Mouse (Mus musculus) intestine, embryonic 15.5 days (tissue): Measurements from ENCODE around the gene Nsun4. TPM values are rescaled to one million over a fixed set of nuclear protein-coding genes. Genes with fewer than 3 reads are reported as not detected.
A peak's percentile ranks its signal among the peaks of the same experiment; 100 is the strongest.

Experiments
- ATAC-seq: fragments of 200-750 bp; cut with Nextera tagmentation; 2 replicates; pipeline ENCODE4 v1.8.0; 2017; ENCODE audit warnings: moderate TSS enrichment, moderate library complexity
- H3K27ac ChIP-seq: fragments of 300-500 bp; sonication (generic); 2 replicates; pipeline ENCODE4 v1.5.1; 2015; ENCODE audit warnings: mild to moderate bottlenecking, inconsistent platforms
- H3K27me3 ChIP-seq: fragments of 300-500 bp; sonication (generic); replicated peaks from 2 replicates; pipeline ENCODE4 v1.6.1; 2015; ENCODE audit warnings: inconsistent platforms
- H3K36me3 ChIP-seq: fragments of 300-500 bp; sonication (generic); 2 replicates; pipeline ENCODE4 v1.6.1; 2015; ENCODE audit warnings: inconsistent platforms
- H3K4me1 ChIP-seq: fragments of 300-500 bp; sonication (generic); replicated peaks from 2 replicates; pipeline ENCODE4 v1.6.1; 2015; ENCODE audit warnings: inconsistent platforms
- H3K4me2 ChIP-seq: fragments of 300-500 bp; sonication (generic); replicated peaks from 2 replicates; pipeline ENCODE4 v1.6.1; 2015; ENCODE audit warnings: mild to moderate bottlenecking, inconsistent platforms
- H3K4me3 ChIP-seq: fragments of 300-500 bp; sonication (generic); replicated peaks from 2 replicates; pipeline ENCODE4 v1.5.1; 2015; ENCODE audit warnings: inconsistent platforms
- H3K9ac ChIP-seq: fragments of 300-500 bp; sonication (generic); 2 replicates; pipeline ENCODE4 v1.6.1; 2015; ENCODE audit warnings: inconsistent platforms
- H3K9me3 ChIP-seq: fragments of 300-500 bp; sonication (generic); 2 replicates; pipeline ENCODE4 v1.6.1; 2016; ENCODE audit warnings: inconsistent platforms
- WGBS: fragments of 180-500 bp; shearing (Covaris S2); methylation state at CpG from one replicate; pipeline ENCODE4 v1.1.7; 2015; 5-methylcytosine and 5-hydroxymethylcytosine counted together
- polyA plus RNA-seq: library from polyadenylated mRNA; unstranded; fragments of >200 nt; fragmentation: Nextera tagmentation; extraction: Ambion mirVana; gene quantifications from 2 replicates; pipeline ENCODE4 v1.2.1, GENCODE M21; 2015

The Nsun4 gene
- polyA plus RNA-seq, 1 experiment from 2014 or later, result 30.1 TPM

GRCm38 (mm10) chr4:116033374-116033773 is 20.3 kb downstream of the Nsun4 start:
- H3K9me3 ChIP-seq, result no peaks in the 10 kb centered on the region
- H3K4me3 ChIP-seq, result no peak overlapping the region
- no peak for ATAC-seq
- H3K27me3 ChIP-seq, result no peaks in the 10 kb centered on the region
- no peak overlapping the region for H3K27ac ChIP-seq
- no peaks in the 10 kb centered on the region for H3K4me1 ChIP-seq
- H3K36me3 ChIP-seq, result peaks cover 11% of the 10 kb centered on the region
- 88% methylated on average over 5 of the region's 5 CpGs for WGBS
- no peak overlapping the region for H3K4me2 ChIP-seq
- no peak overlapping the region for H3K9ac ChIP-seq

- Histone ChIP-seq H3K27ac (no peak overlapping the region), H3K4me3 (no peak overlapping the region), H3K4me2 (no peak overlapping the region), H3K9me3 (no peaks in the 10 kb centered on the region), H3K4me1 (no peaks in the 10 kb centered on the region), H3K36me3 (peaks cover 11% of the 10 kb centered on the region), H3K9ac (no peak overlapping the region), H3K27me3 (no peaks in the 10 kb centered on the region)
- ATAC-seq, result no peak
- WGBS, result 89% methylated on average over 9 of the region's 9 CpGs
These were observed 20.8 kb downstream of the Nsun4 start for GRCm38 (mm10) chr4:116032906-116033305.

GRCm38 (mm10) chr4:116017902-116018746 is 35.6 kb downstream of the Nsun4 start, which contains the start of gene Faah:
Faah (minus strand) TSS chr4:116017926.
- no peaks in the 10 kb centered on the region for H3K9me3 ChIP-seq
- H3K4me3 ChIP-seq, result peak within 1 kb of the TSS; percentile 61
- no peaks in the 10 kb centered on the region for H3K36me3 ChIP-seq
- peak; percentile 48 for ATAC-seq
- peaks cover 17% of the 10 kb centered on the region for H3K27me3 ChIP-seq
- H3K4me1 ChIP-seq, result peaks cover 6% of the 10 kb centered on the region; the same call in 1 of the 2 replicates
- H3K4me2 ChIP-seq, result peak within 1 kb of the TSS; percentile 96
- H3K9ac ChIP-seq, result peak within 1 kb of the TSS; percentile 67
- peak within 1 kb of the TSS; percentile 76 for H3K27ac ChIP-seq
- WGBS, result 8% methylated on average over 18 of the region's 18 CpGs

DNA sequence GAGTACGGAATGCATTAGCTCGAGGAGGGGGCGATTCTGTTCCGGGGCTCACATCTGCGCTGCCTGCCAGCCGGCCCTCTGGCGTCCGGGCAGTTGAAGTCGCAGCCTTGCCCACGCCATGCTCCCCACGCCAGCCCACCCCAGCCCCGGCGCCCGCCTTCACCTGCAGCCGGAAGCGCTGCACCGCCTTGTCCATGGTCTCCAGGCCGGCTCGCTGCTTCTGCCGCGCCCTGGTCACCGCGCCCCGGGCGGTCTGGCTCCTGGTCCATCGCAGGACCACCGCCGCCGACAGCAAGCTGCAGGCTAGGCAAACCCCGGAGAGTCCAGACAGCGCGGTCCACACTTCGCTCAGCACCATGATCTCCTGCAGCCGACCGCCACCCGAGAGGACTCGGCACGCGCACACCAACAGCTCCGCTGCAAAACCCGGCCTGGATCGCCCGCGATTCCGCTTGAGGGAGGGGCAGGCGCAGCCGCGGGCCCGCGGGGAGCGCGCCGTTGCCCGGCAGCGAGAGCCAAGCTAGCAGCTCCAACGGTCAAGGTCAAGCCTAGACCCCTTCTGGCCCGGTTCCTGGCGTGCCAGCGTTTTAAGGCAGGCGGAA is 36.3 kb downstream of the Nsun4 start:
- ATAC-seq, result peak; percentile 80
- Histone ChIP-seq H3K27ac (peak overlapping the region; percentile 76), H3K27me3 (peaks cover 17% of the 10 kb centered on the region)

DNA sequence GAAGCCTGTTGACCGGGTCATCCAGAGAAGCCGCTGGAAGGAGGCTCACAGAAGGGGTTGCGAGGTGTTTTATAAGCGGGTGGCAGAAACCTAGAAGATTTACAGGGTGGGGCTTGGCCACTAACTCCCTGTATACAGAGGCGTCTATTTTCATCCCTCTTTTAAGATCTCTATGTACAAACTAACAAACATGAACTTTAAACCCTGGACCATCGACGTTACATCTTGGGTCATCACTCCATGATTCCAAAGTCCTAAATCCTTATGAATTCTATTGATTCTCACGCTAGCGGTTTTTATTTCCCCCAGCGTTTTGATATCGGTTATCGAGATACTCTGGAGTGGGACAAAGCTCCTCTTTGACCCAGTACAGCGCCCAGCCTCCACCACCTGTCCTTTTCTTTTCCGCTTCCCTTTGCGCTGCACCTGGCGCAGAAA is 36.8 kb downstream of the Nsun4 start:
- peak; percentile 37 for ATAC-seq
- Histone ChIP-seq H3K4me1 (peaks cover 8% of the 10 kb centered on the region; the same call in 1 of the 2 replicates), H3K27ac (peak overlapping the region; percentile 76), H3K9ac (peak overlapping the region; percentile 67), H3K9me3 (no peaks in the 10 kb centered on the region), H3K4me2 (peak overlapping the region; percentile 96), H3K4me3 (peak overlapping the region; percentile 61), H3K36me3 (no peaks in the 10 kb centered on the region), H3K27me3 (peaks cover 17% of the 10 kb centered on the region)
- WGBS, result 6% methylated on average over 16 of the region's 16 CpGs

More for the DNA sequence above, 36.3 kb downstream of the Nsun4 start:
- peaks cover 8% of the 10 kb centered on the region; the same call in 1 of the 2 replicates for H3K4me1 ChIP-seq
- peak overlapping the region; percentile 67 for H3K9ac ChIP-seq
- WGBS, result under 1% methylated on average over 60 of the region's 60 CpGs
- H3K9me3 ChIP-seq, result no peaks in the 10 kb centered on the region
- peak overlapping the region; percentile 96 for H3K4me2 ChIP-seq
- no peaks in the 10 kb centered on the region for H3K36me3 ChIP-seq
- peak overlapping the region; percentile 61 for H3K4me3 ChIP-seq

- peaks cover 8% of the 10 kb centered on the region; the same call in 1 of the 2 replicates for H3K4me1 ChIP-seq
- no peak overlapping the region for H3K27ac ChIP-seq
- no peak for ATAC-seq
- no peak overlapping the region for H3K9ac ChIP-seq
- no peaks in the 10 kb centered on the region for H3K36me3 ChIP-seq
- WGBS, result 42% methylated on average over 3 of the region's 3 CpGs
- H3K4me2 ChIP-seq, result peak overlapping the region; percentile 96
- peak overlapping the region; percentile 61 for H3K4me3 ChIP-seq
- no peaks in the 10 kb centered on the region for H3K9me3 ChIP-seq
- H3K27me3 ChIP-seq, result peaks cover 17% of the 10 kb centered on the region
These were observed 37.3 kb downstream of the Nsun4 start for GRCm38 (mm10) chr4:116016396-116016795.

DNA sequence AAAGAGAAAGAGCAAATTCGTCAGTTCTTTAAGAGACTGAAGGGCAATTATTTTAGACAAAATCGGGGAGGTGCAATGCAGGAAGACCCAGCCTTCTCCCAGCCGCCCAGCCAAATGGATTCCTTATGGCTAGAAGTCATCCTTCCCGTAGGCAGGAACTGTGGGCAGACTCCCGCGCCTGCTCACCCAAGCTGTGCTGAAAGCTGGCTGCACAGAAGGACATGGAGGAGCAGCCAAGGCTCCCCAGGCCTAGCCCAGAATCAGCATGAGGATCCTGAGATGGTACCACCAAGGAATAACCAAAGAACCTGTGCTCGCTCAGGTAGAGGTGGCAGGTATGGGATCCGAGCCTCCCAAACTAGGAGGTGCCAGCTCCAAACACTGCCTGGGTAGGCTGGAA is 37.7 kb downstream of the Nsun4 start:
- Histone ChIP-seq H3K36me3 (no peaks in the 10 kb centered on the region), H3K4me1 (peaks cover 8% of the 10 kb centered on the region; the same call in 1 of the 2 replicates), H3K4me2 (peak overlapping the region; percentile 96), H3K27ac (no peak overlapping the region), H3K9ac (no peak overlapping the region), H3K9me3 (no peaks in the 10 kb centered on the region), H3K4me3 (peak overlapping the region; percentile 61), H3K27me3 (peaks cover 17% of the 10 kb centered on the region)
- 67% methylated on average over 8 of the region's 8 CpGs for WGBS
- no peak for ATAC-seq

DNA sequence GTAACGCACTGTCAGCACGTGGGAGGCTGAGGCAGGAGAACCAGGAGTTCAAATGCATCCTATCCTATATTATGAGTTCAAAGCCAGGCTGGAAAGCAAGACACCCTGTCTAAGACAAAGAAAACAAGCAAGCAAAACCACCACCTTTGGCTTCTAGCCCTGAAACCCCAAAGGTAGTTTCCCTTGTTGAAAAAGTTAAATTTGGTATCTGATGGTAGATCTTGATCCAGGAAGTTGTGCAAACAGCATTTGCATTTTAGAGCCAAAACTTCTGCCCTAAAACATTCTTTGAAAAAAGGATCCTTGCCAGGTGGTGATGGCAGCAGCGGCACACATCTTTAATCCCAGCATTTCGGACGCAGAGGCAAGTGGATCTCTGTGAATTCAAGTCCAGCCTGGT is 38.2 kb downstream of the Nsun4 start:
- Histone ChIP-seq H3K9me3 (no peaks in the 10 kb centered on the region), H3K9ac (no peak overlapping the region), H3K27me3 (peaks cover 17% of the 10 kb centered on the region), H3K36me3 (no peaks in the 10 kb centered on the region), H3K4me1 (peaks cover 8% of the 10 kb centered on the region; the same call in 1 of the 2 replicates), H3K4me2 (peak overlapping the region; percentile 96; the same call in 1 of the 2 replicates), H3K27ac (no peak overlapping the region), H3K4me3 (no peak overlapping the region)
- 82% methylated on average over 5 of the region's 5 CpGs for WGBS
- no peak for ATAC-seq

DNA sequence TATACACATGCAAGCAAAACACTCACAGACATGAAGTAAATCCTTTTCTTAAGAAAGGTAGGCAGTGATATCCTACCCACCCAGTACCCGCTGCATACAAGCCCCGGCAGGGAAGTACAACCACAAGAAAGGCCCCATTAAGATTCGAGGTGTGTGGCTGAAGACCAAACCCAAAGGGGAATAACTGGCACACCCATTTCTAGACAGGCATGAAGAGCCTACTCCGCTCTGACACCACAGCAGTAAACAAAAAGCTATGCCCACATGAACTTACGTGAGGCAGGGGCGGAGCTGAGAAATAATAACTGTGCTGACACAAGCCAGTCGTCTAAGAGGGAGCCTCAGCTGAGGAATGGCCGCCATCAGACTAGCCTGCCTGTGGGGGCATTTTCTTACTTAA is 43.5 kb downstream of the Nsun4 start:
- ATAC-seq, result no peak
- WGBS, result 62% methylated on average over 8 of the region's 8 CpGs
- Histone ChIP-seq H3K4me1 (0 out of 2 replicates have a peak, but pooled peaks cover 2% of the 10 kb centered on the region), H3K36me3 (no peaks in the 10 kb centered on the region), H3K27me3 (0 out of 2 replicates have a peak, but pooled peaks cover 3% of the 10 kb centered on the region), H3K9ac (no peak overlapping the region), H3K9me3 (no peaks in the 10 kb centered on the region), H3K4me3 (no peak overlapping the region), H3K4me2 (no peak overlapping the region), H3K27ac (no peak overlapping the region)

DNA sequence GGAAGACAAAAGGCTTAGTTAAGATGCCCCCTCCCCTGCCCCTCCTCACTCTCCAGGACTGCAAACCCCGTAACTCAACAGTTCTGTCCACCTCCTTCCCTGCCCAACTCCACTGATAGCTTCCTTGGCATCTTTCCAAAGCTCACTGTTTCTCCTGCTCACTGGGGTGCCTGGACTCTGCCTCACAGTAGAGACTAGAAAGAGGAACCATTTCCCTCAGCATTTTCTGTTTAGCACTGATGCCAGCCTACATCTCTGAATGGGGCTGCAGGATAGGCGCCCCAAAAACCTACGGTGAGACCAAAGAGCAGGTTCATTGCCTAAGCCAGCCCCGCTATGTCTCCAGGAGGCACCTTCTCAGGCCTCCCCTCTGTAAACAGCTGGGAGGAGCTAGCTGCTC is 52.5 kb downstream of the Nsun4 start:
- Histone ChIP-seq H3K27me3 (no peaks in the 10 kb centered on the region), H3K36me3 (0 out of 2 replicates have a peak, but pooled peaks cover 2% of the 10 kb centered on the region), H3K27ac (no peak overlapping the region), H3K9ac (no peak overlapping the region), H3K4me3 (no peak overlapping the region), H3K4me1 (no peaks in the 10 kb centered on the region), H3K4me2 (no peak overlapping the region), H3K9me3 (no peaks in the 10 kb centered on the region)
- no peak for ATAC-seq
- WGBS, result 74% methylated on average over 4 of the region's 4 CpGs

- Histone ChIP-seq H3K4me2 (no peak overlapping the region), H3K27ac (no peak overlapping the region), H3K27me3 (no peaks in the 10 kb centered on the region), H3K4me3 (no peak overlapping the region), H3K9ac (no peak overlapping the region), H3K36me3 (0 out of 2 replicates have a peak, but pooled peaks cover 2% of the 10 kb centered on the region), H3K4me1 (no peaks in the 10 kb centered on the region), H3K9me3 (no peaks in the 10 kb centered on the region)
- no peak for ATAC-seq
- 36% methylated on average over 6 of the region's 6 CpGs for WGBS
These were observed 53.0 kb downstream of the Nsun4 start for GRCm38 (mm10) chr4:116000671-116001070.

GRCm38 (mm10) chr4:115996729-115997128 is 56.9 kb downstream of the Nsun4 start:
- H3K27me3 ChIP-seq, result no peaks in the 10 kb centered on the region
- H3K4me1 ChIP-seq, result no peaks in the 10 kb centered on the region
- H3K4me3 ChIP-seq, result no peak overlapping the region
- no peak for ATAC-seq
- H3K9me3 ChIP-seq, result no peaks in the 10 kb centered on the region
- H3K4me2 ChIP-seq, result no peak overlapping the region
- H3K9ac ChIP-seq, result no peak overlapping the region
- 0 out of 2 replicates have a peak, but pooled peaks cover 2% of the 10 kb centered on the region for H3K36me3 ChIP-seq
- 69% methylated on average over 4 of the region's 4 CpGs for WGBS
- H3K27ac ChIP-seq, result no peak overlapping the region
